Mouse (Mus musculus) limb, embryonic 11.5 days (tissue): ENCODE data around the gene Slc6a9. TPM values are rescaled to one million over a fixed set of nuclear protein-coding genes. Genes with fewer than 3 reads are reported as not detected.

Source experiments
- ATAC-seq: fragments of 200-750 bp; cut with Nextera tagmentation; 2 replicates; pipeline ENCODE4 v1.8.0; 2017; ENCODE audit warnings: low read depth; ENCODE audit not compliant: insufficient number of reproducible peaks, low FRiP score, low TSS enrichment
- DNase-seq: peaks from one replicate; pipeline ENCODE4 v3.0.0-alpha.2; 2015; ENCODE audit warnings: low spot score
- H3K27ac ChIP-seq: fragments of 300-500 bp; sonication (generic); replicated peaks from 2 replicates; pipeline ENCODE4 v1.5.1; 2014; ENCODE audit warnings: low read depth, mild to moderate bottlenecking, low read length
- H3K27me3 ChIP-seq: fragments of 300-500 bp; sonication (generic); 2 replicates; pipeline ENCODE4 v1.6.1; 2014; ENCODE audit warnings: mild to moderate bottlenecking, low read length, mixed read lengths; ENCODE audit not compliant: control insufficient read depth, insufficient read depth
- H3K36me3 ChIP-seq: fragments of 300-500 bp; sonication (generic); 2 replicates; pipeline ENCODE4 v1.6.1; 2014; ENCODE audit warnings: mild to moderate bottlenecking, low read length, moderate library complexity, mixed read lengths; ENCODE audit not compliant: control insufficient read depth, insufficient read depth
- H3K4me1 ChIP-seq: fragments of 300-500 bp; sonication (generic); 2 replicates; pipeline ENCODE4 v1.6.1; 2014; ENCODE audit warnings: low read length, mixed read lengths; ENCODE audit not compliant: control insufficient read depth, insufficient read depth
- H3K4me2 ChIP-seq: fragments of 300-500 bp; sonication (generic); 2 replicates; pipeline ENCODE4 v1.6.1; 2014; ENCODE audit warnings: low read depth, mild to moderate bottlenecking, moderate library complexity; ENCODE audit not compliant: severe bottlenecking
- H3K4me3 ChIP-seq: fragments of 300-500 bp; sonication (generic); 2 replicates; pipeline ENCODE4 v1.5.1; 2014; ENCODE audit warnings: low read depth, low read length
- H3K9ac ChIP-seq: fragments of 300-500 bp; sonication (generic); 2 replicates; pipeline ENCODE4 v1.6.1; 2014; ENCODE audit warnings: mild to moderate bottlenecking, low read length
- H3K9me3 ChIP-seq: fragments of 300-500 bp; sonication (generic); 2 replicates; pipeline ENCODE4 v1.6.1; 2016; ENCODE audit warnings: low read length; ENCODE audit not compliant: control insufficient read depth
- WGBS: fragments of 180-500 bp; shearing (Covaris S2); extraction: QIAGEN DNeasy Blood & Tissue Kit; methylation state at CpG from one replicate; pipeline ENCODE4 v1.1.7; 2014; 5-methylcytosine and 5-hydroxymethylcytosine counted together
- polyA plus RNA-seq: library from polyadenylated mRNA; unstranded; fragments of >200 nt; fragmentation: Nextera tagmentation; extraction: Ambion mirVana; gene quantifications from 2 replicates; pipeline ENCODE4 v1.2.1, GENCODE M21; 2014

The Slc6a9 gene
- polyA plus RNA-seq, 1 experiment from 2014 or later, result 11.1 TPM

GRCm38 (mm10) chr4:117845316-117845715, 11.0 kb downstream of the Slc6a9 start:
- no peak for ATAC-seq
- H3K9ac ChIP-seq, result no peak overlapping the region
- H3K4me3 ChIP-seq, result no peak overlapping the region
- H3K9me3 ChIP-seq, result no peaks in the 10 kb centered on the region
- no peak overlapping the region for H3K27ac ChIP-seq
- H3K4me2 ChIP-seq, result no peak overlapping the region
- H3K36me3 ChIP-seq, result peaks cover 3% of the 10 kb centered on the region; the same call in 1 of the 2 replicates
- peaks cover 5% of the 10 kb centered on the region; the same call in 1 of the 2 replicates for H3K4me1 ChIP-seq
- 88% methylated on average over 11 of the region's 11 CpGs for WGBS
- no peak for DNase-seq
- no peaks in the 10 kb centered on the region for H3K27me3 ChIP-seq

GRCm38 (mm10) chr4:117846261-117846660, 12.0 kb downstream of the Slc6a9 start:
- 96% methylated on average over 4 of the region's 4 CpGs for WGBS
- H3K4me2 ChIP-seq, result no peak overlapping the region
- H3K27ac ChIP-seq, result 0 out of 2 replicates have a peak overlapping the region, but pooled peaks have one; percentile 22
- no peak overlapping the region for H3K4me3 ChIP-seq
- no peaks in the 10 kb centered on the region for H3K27me3 ChIP-seq
- ATAC-seq (no peak), DNase-seq (no peak)
- peaks cover 3% of the 10 kb centered on the region; the same call in 1 of the 2 replicates for H3K36me3 ChIP-seq
- H3K9me3 ChIP-seq, result no peaks in the 10 kb centered on the region
- no peak overlapping the region for H3K9ac ChIP-seq
- H3K4me1 ChIP-seq, result peaks cover 5% of the 10 kb centered on the region; the same call in 1 of the 2 replicates

- Histone ChIP-seq H3K4me2 (no peak overlapping the region; the same call in 1 of the 2 replicates), H3K9ac (no peak overlapping the region), H3K36me3 (peaks cover 3% of the 10 kb centered on the region; the same call in 1 of the 2 replicates), H3K4me1 (peaks cover 5% of the 10 kb centered on the region; the same call in 1 of the 2 replicates), H3K27me3 (no peaks in the 10 kb centered on the region), H3K27ac (peak overlapping the region; percentile 22), H3K9me3 (no peaks in the 10 kb centered on the region), H3K4me3 (no peak overlapping the region)
- no peak for ATAC-seq
- peak; percentile 64 for DNase-seq
- WGBS, result 11% methylated on average over 2 of the region's 2 CpGs
Measured at GRCm38 (mm10) chr4:117847011-117847410, 12.7 kb downstream of the Slc6a9 start.

GRCm38 (mm10) chr4:117849063-117849462, 14.8 kb downstream of the Slc6a9 start:
- ATAC-seq, result no peak
- no peak overlapping the region for H3K27ac ChIP-seq

GRCm38 (mm10) chr4:117849506-117849905, 15.2 kb downstream of the Slc6a9 start:
- no peak overlapping the region for H3K27ac ChIP-seq
- H3K4me2 ChIP-seq, result no peak overlapping the region
- ATAC-seq (no peak), DNase-seq (no peak)
- H3K4me3 ChIP-seq, result no peak overlapping the region
- 69% methylated on average over 5 of the region's 5 CpGs for WGBS
- no peaks in the 10 kb centered on the region for H3K27me3 ChIP-seq
- peaks cover 3% of the 10 kb centered on the region; the same call in 1 of the 2 replicates for H3K36me3 ChIP-seq
- H3K9me3 ChIP-seq, result no peaks in the 10 kb centered on the region
- H3K4me1 ChIP-seq, result peaks cover 5% of the 10 kb centered on the region; the same call in 1 of the 2 replicates
- H3K9ac ChIP-seq, result no peak overlapping the region

More at GRCm38 (mm10) chr4:117849063-117849462, 14.8 kb downstream of the Slc6a9 start:
- H3K4me1 ChIP-seq, result peaks cover 5% of the 10 kb centered on the region; the same call in 1 of the 2 replicates
- 53% methylated on average over 17 of the region's 17 CpGs for WGBS
- H3K9ac ChIP-seq, result no peak overlapping the region
- H3K36me3 ChIP-seq, result peaks cover 3% of the 10 kb centered on the region; the same call in 1 of the 2 replicates
- no peaks in the 10 kb centered on the region for H3K27me3 ChIP-seq
- no peak overlapping the region for H3K4me2 ChIP-seq
- DNase-seq, result no peak
- no peak overlapping the region for H3K4me3 ChIP-seq
- no peaks in the 10 kb centered on the region for H3K9me3 ChIP-seq

GRCm38 (mm10) chr4:117850176-117850575, 15.9 kb downstream of the Slc6a9 start:
- Histone ChIP-seq H3K27ac (no peak overlapping the region), H3K4me1 (peaks cover 5% of the 10 kb centered on the region; the same call in 1 of the 2 replicates), H3K9me3 (no peaks in the 10 kb centered on the region), H3K36me3 (peaks cover 3% of the 10 kb centered on the region; the same call in 1 of the 2 replicates), H3K27me3 (no peaks in the 10 kb centered on the region), H3K4me3 (no peak overlapping the region), H3K4me2 (no peak overlapping the region), H3K9ac (no peak overlapping the region)
- WGBS, result 81% methylated on average over 7 of the region's 7 CpGs
- DNase-seq, result no peak
- no peak for ATAC-seq

- Histone ChIP-seq H3K4me2 (no peak overlapping the region), H3K9ac (no peak overlapping the region), H3K27me3 (no peaks in the 10 kb centered on the region), H3K9me3 (no peaks in the 10 kb centered on the region), H3K27ac (no peak overlapping the region), H3K4me3 (no peak overlapping the region), H3K4me1 (peaks cover 5% of the 10 kb centered on the region; the same call in 1 of the 2 replicates), H3K36me3 (peaks cover 2% of the 10 kb centered on the region; the same call in 1 of the 2 replicates)
- DNase-seq, result no peak
- 81% methylated on average over 7 of the region's 7 CpGs for WGBS
- no peak for ATAC-seq
Measured at GRCm38 (mm10) chr4:117850871-117851270, 16.6 kb downstream of the Slc6a9 start.

- H3K36me3 ChIP-seq, result peaks cover 4% of the 10 kb centered on the region; the same call in 1 of the 2 replicates
- ATAC-seq, result no peak
- 91% methylated on average over 10 of the region's 10 CpGs for WGBS
- no peaks in the 10 kb centered on the region for H3K9me3 ChIP-seq
- peaks cover 2% of the 10 kb centered on the region; the same call in 1 of the 2 replicates for H3K4me1 ChIP-seq
- H3K4me3 ChIP-seq, result no peak overlapping the region
- no peak overlapping the region for H3K4me2 ChIP-seq
- H3K9ac ChIP-seq, result no peak overlapping the region; the same call in 1 of the 2 replicates
- H3K27ac ChIP-seq, result no peak overlapping the region
- H3K27me3 ChIP-seq, result no peaks in the 10 kb centered on the region
- DNase-seq, result no peak
Measured at GRCm38 (mm10) chr4:117852152-117852868, 18.0 kb downstream of the Slc6a9 start.
